In genomic region chr17:25561223-25562028, GRCm38 (mm10) we compare ENCODE assay signal across 10 mouse cellular contexts. TPM values are rescaled to one million over a fixed set of nuclear protein-coding genes. Genes with fewer than 3 reads are reported as not detected.
DNase-seq lines count a peak whose midpoint lies in the region; ATAC-seq and TF ChIP-seq lines count a peak whose summit lies in the region.
"Had no signal": no experiment of that assay in that cellular context is flagged by ENCODE, and none has a peak within 500 bp of the region (broad histone marks: within the 10 kb centered on the region; RNA-seq: fewer than 3 reads in every experiment).

No protein-coding gene starts in this region.

- H3K27me3 ChIP-seq in hindbrain, embryonic 15.5 days, result no peaks in the 10 kb centered on the region
- H3K27me3 ChIP-seq in midbrain, embryonic 15.5 days (replicated peaks), result no peaks in the 10 kb centered on the region
- no peaks in the 10 kb centered on the region; the same call in 1 of the 2 replicates for H3K27me3 ChIP-seq in thymus, adult 2 months (ENCODE audit: control insufficient read depth, insufficient read depth, low read length)

- 18% methylated on average over 16 of the region's 16 CpGs for WGBS in hindbrain, embryonic 15.5 days
- 20% methylated on average over 16 of the region's 16 CpGs for WGBS in midbrain, embryonic 15.5 days
- WGBS in thymus, adult 2 months, result 88% methylated on average over 16 of the region's 16 CpGs

- no peak for TF ChIP-seq POLR2A in thymus, adult 2 months (IDR thresholded peaks at IDR 0.05; ENCODE audit: control insufficient read depth, extremely low read depth, insufficient read depth, low read length, poor library complexity)

- no peak overlapping the region for H3K9ac ChIP-seq in hindbrain, embryonic 15.5 days
- H3K9ac ChIP-seq in midbrain, embryonic 15.5 days, result no peak overlapping the region

- no peaks in the 10 kb centered on the region for H3K36me3 ChIP-seq in hindbrain, embryonic 15.5 days
- no peaks in the 10 kb centered on the region for H3K36me3 ChIP-seq in midbrain, embryonic 15.5 days (replicated peaks)
- H3K36me3 ChIP-seq in thymus, adult 2 months (ENCODE audit: control insufficient read depth, insufficient read depth, low read length), result no peaks in the 10 kb centered on the region
- H3K36me3 ChIP-seq: G1E had no signal

- peak overlapping the region; percentile 71 for H3K27ac ChIP-seq in hindbrain, embryonic 15.5 days (replicated peaks)
- H3K27ac ChIP-seq in midbrain, embryonic 15.5 days, result peak overlapping the region; percentile 72
- H3K27ac ChIP-seq in thymus, adult 2 months (ENCODE audit: control insufficient read depth, insufficient read depth, low read length), result no peak overlapping the region

- H3K4me2 ChIP-seq in hindbrain, embryonic 15.5 days, result no peak overlapping the region
- no peak overlapping the region for H3K4me2 ChIP-seq in midbrain, embryonic 15.5 days

- DNase-seq in Muller cell, postnatal 12 days (ENCODE audit: inconsistent ontology term), result peak; percentile 98
- peak; percentile 42 for DNase-seq in embryo, embryonic 9.5 days (ENCODE audit: extremely low spot score)
- no peak for DNase-seq in spleen, postnatal 10 days (ENCODE audit: low spot score in 2 of 2)
- DNase-seq in heart, postnatal 4 days, result no peak
- no peak for DNase-seq in spleen, adult 18-20 months
- DNase-seq in thymus, adult 2 months, result no peak

- no peaks in the 10 kb centered on the region for H3K9me3 ChIP-seq in hindbrain, embryonic 15.5 days
- H3K9me3 ChIP-seq in midbrain, embryonic 15.5 days, result no peaks in the 10 kb centered on the region
- H3K9me3 ChIP-seq: G1E; megakaryocyte, embryonic 14.5 days had no signal

- H3K4me3 ChIP-seq in hindbrain, embryonic 15.5 days, result no peak overlapping the region
- no peak overlapping the region for H3K4me3 ChIP-seq in midbrain, embryonic 15.5 days
- H3K4me3 ChIP-seq in thymus, adult 2 months (ENCODE audit: control insufficient read depth, insufficient read depth, low read length), result no peak overlapping the region
- H3K4me3 ChIP-seq: megakaryocyte, embryonic 14.5 days had no signal

- ATAC-seq in hindbrain, embryonic 15.5 days (ENCODE audit: low FRiP score, low read depth), result peak; percentile 89
- peak; percentile 72 for ATAC-seq in midbrain, embryonic 15.5 days (replicated peaks)

- H3K4me1 ChIP-seq in hindbrain, embryonic 15.5 days (replicated peaks), result peaks cover 48% of the 10 kb centered on the region
- peaks cover 23% of the 10 kb centered on the region for H3K4me1 ChIP-seq in midbrain, embryonic 15.5 days
- no peaks in the 10 kb centered on the region for H3K4me1 ChIP-seq in thymus, adult 2 months (replicated peaks; ENCODE audit: control insufficient read depth, insufficient read depth, low read length)

- TF ChIP-seq CTCF in thymus, adult 2 months (IDR thresholded peaks at IDR 0.05; ENCODE audit: borderline replicate concordance, control insufficient read depth, extremely low read depth, insufficient read depth, low read length, poor library complexity), result no peak

RNA-seq across cellular contexts. Expression of gene Sox8, which starts 9.1 kb away (rescaled TPM):
- 17.8 and 23.8 TPM in 2 replicates for polyA plus RNA-seq in hindbrain, embryonic 15.5 days (2015; fragmentation: Nextera tagmentation; extraction: Ambion mirVana)
- 10.7 and 15.2 TPM in 2 replicates for polyA plus RNA-seq in midbrain, embryonic 15.5 days (2015; fragmentation: Nextera tagmentation; extraction: Ambion mirVana)
- under 1 TPM; 0.45 to 0.48 TPM for total RNA-seq in heart, postnatal 4 days (2021)
- polyA plus RNA-seq in thymus, adult 2 months (2012; rRNA removed), result 0.94 and 1.0 TPM in 2 replicates
- polyA plus RNA-seq: G1E had no signal

RNA-seq across cellular contexts. Expression of gene Lmf1, which starts 17.5 kb away (rescaled TPM):
- polyA plus RNA-seq in hindbrain, embryonic 15.5 days (2015; fragmentation: Nextera tagmentation; extraction: Ambion mirVana), result 23.8 and 25.1 TPM in 2 replicates
- polyA plus RNA-seq in midbrain, embryonic 15.5 days (2015; fragmentation: Nextera tagmentation; extraction: Ambion mirVana), result 23.2 and 24.9 TPM in 2 replicates
- 10 to 100 TPM; 26.2 to 27.6 TPM for total RNA-seq in heart, postnatal 4 days (2021)
- 25.2 and 25.8 TPM in 2 replicates for polyA plus RNA-seq in thymus, adult 2 months (2012; rRNA removed)

Comparison
In these comparisons a context has a peak if more than half of its experiments do, and no peak if none do; other contexts are left out.
1. DNase-seq: peak in Muller cell, postnatal 12 days (single experiment) and embryo, embryonic 9.5 days (single experiment); none in spleen, postnatal 10 days (0 of 2), heart, postnatal 4 days (single experiment), spleen, adult 18-20 months (0 of 2) and thymus, adult 2 months (single experiment).